Mouse (Mus musculus): Measurements from ENCODE around the gene Mrps16.

Mrps16 gene

GRCm38 (mm10) chr14:20368271-20368670, 25.2 kb downstream of the Mrps16 start:
- no peak for DNase-seq (ENCODE audit: low read depth, low spot score)

DNA sequence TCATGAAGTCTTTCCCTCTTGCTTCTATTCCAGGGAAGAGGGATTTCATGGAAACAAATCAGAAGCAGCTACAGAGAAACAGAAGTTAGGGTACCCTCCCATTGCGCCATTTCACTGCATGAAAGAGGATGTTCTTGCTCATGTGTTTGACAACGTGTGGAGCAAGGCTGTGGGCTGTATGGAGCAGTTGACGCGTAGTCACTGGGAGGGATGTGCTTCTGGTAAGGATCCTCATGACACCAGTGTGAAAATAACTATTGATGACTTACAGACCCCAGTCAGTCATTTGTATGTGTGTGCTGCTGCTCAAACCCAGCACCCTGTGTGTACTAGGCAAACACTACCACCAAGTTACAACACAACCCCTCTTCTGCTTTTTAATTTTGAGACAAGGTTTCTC, 30.2 kb downstream of the Mrps16 start:
- DNase-seq (ENCODE audit: low read depth, low spot score): no peak

GRCm38 (mm10) chr14:20347991-20348541, 45.4 kb downstream of the Mrps16 start, which contains the start of the genes Ecd and Fam149b:
Ecd (minus strand) TSS chr14:20348121.
Fam149b (plus strand) TSS chr14:20348162.
- peak; percentile 98 for DNase-seq (ENCODE audit: low read depth, low spot score)

DNA sequence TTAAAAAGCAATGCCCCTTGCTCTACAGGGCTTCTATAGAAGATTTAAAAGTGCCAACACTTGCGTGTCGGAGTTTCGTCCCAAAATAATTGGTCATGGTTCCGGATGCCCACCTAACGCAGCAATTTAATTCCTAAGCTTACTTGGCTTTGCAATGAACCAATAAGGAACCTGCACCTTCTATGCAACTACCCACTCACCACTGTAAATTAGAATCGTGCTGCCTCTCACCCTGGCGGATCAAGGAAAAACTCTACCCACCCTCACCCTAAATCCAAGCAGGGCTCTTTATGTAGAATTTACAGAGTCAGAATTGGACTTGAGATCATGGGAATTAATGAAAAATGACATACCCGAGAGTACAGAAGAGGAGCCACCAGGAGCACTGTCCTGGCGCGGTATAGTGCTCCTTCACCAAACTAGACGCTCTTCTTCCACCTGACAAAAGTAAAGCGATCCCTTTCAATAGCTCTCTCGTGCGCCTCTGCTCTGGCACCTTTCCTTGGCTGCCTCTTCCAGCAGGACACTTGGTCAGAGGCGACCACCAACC, 45.9 kb downstream of the Mrps16 start:
- DNase-seq (ENCODE audit: low read depth, low spot score): no peak

DNA sequence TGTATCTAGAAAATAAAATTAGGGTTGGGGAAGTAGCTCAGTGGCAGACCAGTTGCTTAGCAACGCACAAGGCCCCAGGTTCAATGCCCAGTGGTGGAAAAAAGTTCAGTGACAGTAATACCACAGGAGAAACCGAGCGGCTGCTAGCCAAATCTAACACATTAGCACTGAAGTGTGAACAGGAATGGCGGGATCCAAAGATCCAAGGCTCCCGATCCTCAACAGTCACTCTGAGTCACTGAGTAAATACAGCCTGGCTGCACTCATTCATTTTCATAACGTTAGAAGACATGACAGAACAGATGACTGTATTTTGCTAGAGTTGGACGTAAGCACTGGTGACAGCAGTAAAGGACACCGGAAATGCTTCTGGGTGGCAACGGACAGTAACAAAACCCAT, 47.5 kb downstream of the Mrps16 start:
- DNase-seq (ENCODE audit: low read depth, low spot score): no peak

GRCm38 (mm10) chr14:20340866-20341265, 52.6 kb downstream of the Mrps16 start:
- no peak for DNase-seq (ENCODE audit: low read depth, low spot score)

GRCm38 (mm10) chr14:20340149-20340548, 53.3 kb downstream of the Mrps16 start:
- DNase-seq (ENCODE audit: low read depth, low spot score): peak; percentile 20

- no peak for DNase-seq (ENCODE audit: low read depth, low spot score)
These were observed 54.0 kb downstream of the Mrps16 start for GRCm38 (mm10) chr14:20339415-20339814.
